Mouse (Mus musculus) limb, embryonic 14.5 days (tissue): Measurements from ENCODE around the gene 1700012B07Rik. TPM values are rescaled to one million over a fixed set of nuclear protein-coding genes. Genes with fewer than 3 reads are reported as not detected.
A peak's percentile ranks its signal among the peaks of the same experiment; 100 is the strongest.

ENCODE experiments used
- ATAC-seq: fragments of 200-750 bp; cut with Nextera tagmentation; 2 replicates; pipeline ENCODE4 v1.8.0; 2017; ENCODE audit warnings: low read depth, moderate number of reproducible peaks, moderate TSS enrichment; ENCODE audit not compliant: low FRiP score
- DNase-seq: peaks from one replicate; pipeline ENCODE4 v3.0.0-alpha.2; 2015; ENCODE audit warnings: low spot score
- H3K27ac ChIP-seq: fragments of 300-500 bp; sonication (generic); replicated peaks from 2 replicates; pipeline ENCODE4 v1.5.1; 2014; ENCODE audit warnings: low read depth, mild to moderate bottlenecking, low read length, moderate library complexity, mixed read lengths
- H3K27me3 ChIP-seq: fragments of 300-500 bp; sonication (generic); 2 replicates; pipeline ENCODE4 v1.6.1; 2014; ENCODE audit warnings: low read length, mixed read lengths; ENCODE audit not compliant: control insufficient read depth, insufficient read depth
- H3K36me3 ChIP-seq: fragments of 300-500 bp; sonication (generic); 2 replicates; pipeline ENCODE4 v1.6.1; 2014; ENCODE audit warnings: mild to moderate bottlenecking, low read length, moderate library complexity, mixed read lengths; ENCODE audit not compliant: control insufficient read depth, insufficient read depth
- H3K4me1 ChIP-seq: fragments of 300-500 bp; sonication (generic); 2 replicates; pipeline ENCODE4 v1.6.1; 2014; ENCODE audit warnings: antibody characterized with exemption, low read length, mixed read lengths; ENCODE audit not compliant: control insufficient read depth, insufficient read depth
- H3K4me2 ChIP-seq: fragments of 300-500 bp; sonication (generic); replicated peaks from 2 replicates; pipeline ENCODE4 v1.6.1; 2014; ENCODE audit warnings: low read depth, mild to moderate bottlenecking, low read length, moderate library complexity; ENCODE audit not compliant: severe bottlenecking
- H3K4me3 ChIP-seq: fragments of 300-500 bp; sonication (generic); replicated peaks from 2 replicates; pipeline ENCODE4 v1.5.1; 2014; ENCODE audit warnings: low read length
- H3K9ac ChIP-seq: fragments of 300-500 bp; sonication (generic); 2 replicates; pipeline ENCODE4 v1.6.1; 2014; ENCODE audit warnings: mild to moderate bottlenecking, low read depth, low read length, moderate library complexity; ENCODE audit not compliant: severe bottlenecking
- H3K9me3 ChIP-seq: fragments of 300-500 bp; sonication (generic); 2 replicates; pipeline ENCODE4 v1.6.1; 2016; ENCODE audit warnings: low read length; ENCODE audit not compliant: control insufficient read depth
- POLR2A ChIP-seq: fragments of 200-500 bp; IDR thresholded peaks from 2 replicates; pipeline ENCODE4 v1.8.0; 2012; ENCODE audit warnings: inconsistent platforms, mild to moderate bottlenecking, moderate library complexity, borderline replicate concordance; ENCODE audit not compliant: insufficient read depth, insufficient read length; ENCODE audit errors: extremely low read depth
- WGBS: fragments of 180-500 bp; shearing (Covaris S2); extraction: QIAGEN DNeasy Blood & Tissue Kit; methylation state at CpG from one replicate; pipeline ENCODE4 v1.1.7; 2014; 5-methylcytosine and 5-hydroxymethylcytosine counted together
- polyA plus RNA-seq, 2 experiments: library from polyadenylated mRNA; depleted of rRNA in 1 of 2; stranded (reverse) in 1 of 2; unstranded in 1 of 2; fragments of >200 nt; fragmentation: Nextera tagmentation in 1 of 2; extraction: Ambion mirVana in 1 of 2; gene quantifications; 2 replicates each; pipeline versions ENCODE4 v1.2.1 to v1.2.3; 2012 to 2014

Gene 1700012B07Rik
- polyA plus RNA-seq, 2 experiments, result not detected

GRCm38 (mm10) chr11:109859939-109860469, 32.2 kb upstream of the 1700012B07Rik start:
- peak; percentile 16; the same call in 1 of the 2 replicates for ATAC-seq
- H3K27ac ChIP-seq, result peak overlapping the region; percentile 35; the same call in 1 of the 2 replicates
- H3K36me3 ChIP-seq, result no peaks in the 10 kb centered on the region
- no peaks in the 10 kb centered on the region for H3K9me3 ChIP-seq
- 44% methylated on average over 14 of the region's 14 CpGs for WGBS
- peak overlapping the region; percentile 52 for H3K4me2 ChIP-seq
- no peak for DNase-seq
- H3K27me3 ChIP-seq, result no peaks in the 10 kb centered on the region
- H3K9ac ChIP-seq, result peak overlapping the region; percentile 32; the same call in 1 of the 2 replicates
- peak overlapping the region; percentile 17 for H3K4me3 ChIP-seq
- TF ChIP-seq POLR2A, result no peak
- no peaks in the 10 kb centered on the region for H3K4me1 ChIP-seq

DNA sequence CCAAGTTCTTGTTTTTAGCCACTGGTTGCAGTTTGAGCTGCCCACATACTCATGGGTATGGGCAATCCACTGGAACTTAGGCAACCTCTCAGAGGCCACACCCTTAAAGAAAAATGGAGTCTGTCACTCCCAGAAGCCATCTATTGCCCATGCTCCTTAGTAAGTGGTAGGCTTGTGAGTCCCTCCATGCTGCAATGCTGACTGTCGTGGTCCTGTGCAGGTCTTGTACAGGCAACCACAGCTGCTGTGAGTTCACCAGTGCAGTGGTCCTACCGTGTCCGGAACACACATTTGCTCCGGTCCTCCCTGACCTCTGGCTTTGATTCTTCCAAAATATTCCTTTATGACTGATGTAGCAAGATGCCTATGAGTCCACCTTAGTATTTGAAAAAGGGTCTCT, 31.6 kb upstream of the 1700012B07Rik start:
- H3K4me1 ChIP-seq, result no peaks in the 10 kb centered on the region
- no peaks in the 10 kb centered on the region for H3K9me3 ChIP-seq
- no peak for DNase-seq
- 92% methylated on average over 4 of the region's 4 CpGs for WGBS
- H3K4me2 ChIP-seq, result no peak overlapping the region
- H3K36me3 ChIP-seq, result no peaks in the 10 kb centered on the region
- no peak overlapping the region for H3K9ac ChIP-seq
- no peak for TF ChIP-seq POLR2A
- no peak for ATAC-seq
- no peaks in the 10 kb centered on the region for H3K27me3 ChIP-seq
- H3K4me3 ChIP-seq, result no peak overlapping the region
- no peak overlapping the region for H3K27ac ChIP-seq

DNA sequence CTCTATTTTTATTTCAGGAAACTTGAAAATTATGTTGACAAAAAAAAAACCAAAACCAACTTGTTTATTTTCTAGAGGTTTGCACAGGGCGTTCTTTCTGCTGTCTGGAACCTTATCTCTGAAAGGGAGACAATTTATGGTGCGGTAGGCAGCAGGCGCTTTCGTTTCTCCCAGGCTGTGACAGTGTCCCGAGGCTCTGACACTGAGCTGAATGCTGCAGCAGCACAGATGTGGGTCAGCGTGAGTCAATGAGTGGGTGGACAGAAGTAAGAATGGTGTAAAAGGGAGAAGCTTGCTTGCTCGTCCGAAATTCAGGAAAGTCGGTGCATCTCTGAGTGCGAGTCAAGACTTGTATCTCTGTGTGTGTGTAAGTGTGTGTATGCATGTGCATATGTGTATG, 29.2 kb upstream of the 1700012B07Rik start:
- no peak for TF ChIP-seq POLR2A
- Histone ChIP-seq H3K4me1 (peaks cover 4% of the 10 kb centered on the region; the same call in 1 of the 2 replicates), H3K27ac (no peak overlapping the region), H3K9ac (no peak overlapping the region), H3K36me3 (no peaks in the 10 kb centered on the region), H3K9me3 (no peaks in the 10 kb centered on the region), H3K4me3 (no peak overlapping the region), H3K4me2 (no peak overlapping the region), H3K27me3 (no peaks in the 10 kb centered on the region)
- no peak for ATAC-seq
- DNase-seq, result no peak
- WGBS, result 72% methylated on average over 10 of the region's 10 CpGs

DNA sequence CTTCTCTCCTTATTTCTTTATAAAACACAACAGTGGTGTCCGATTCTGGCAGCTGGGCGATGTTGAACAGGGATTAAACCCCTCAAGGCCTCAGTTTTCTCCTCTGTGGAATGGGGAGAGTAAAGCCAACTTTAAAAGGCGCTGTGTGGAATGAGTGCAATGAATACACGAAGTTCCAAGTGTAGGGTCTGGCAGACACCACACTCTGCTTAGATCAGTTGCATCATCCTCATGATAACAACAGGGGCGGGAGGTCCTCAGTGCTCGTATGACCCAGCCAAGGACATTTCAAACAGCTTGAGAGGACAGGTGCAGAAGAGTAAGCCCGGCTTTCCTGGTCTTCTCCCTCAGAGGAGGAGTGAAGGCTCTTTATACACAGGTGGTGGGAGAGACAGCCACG, 26.2 kb upstream of the 1700012B07Rik start:
- H3K4me3 ChIP-seq, result no peak overlapping the region
- no peak for DNase-seq
- WGBS, result 84% methylated on average over 8 of the region's 8 CpGs
- TF ChIP-seq POLR2A, result no peak
- no peaks in the 10 kb centered on the region for H3K36me3 ChIP-seq
- H3K27me3 ChIP-seq, result no peaks in the 10 kb centered on the region
- H3K9me3 ChIP-seq, result no peaks in the 10 kb centered on the region
- no peak overlapping the region for H3K9ac ChIP-seq
- H3K27ac ChIP-seq, result no peak overlapping the region
- H3K4me1 ChIP-seq, result peaks cover 4% of the 10 kb centered on the region; the same call in 1 of the 2 replicates
- no peak for ATAC-seq
- H3K4me2 ChIP-seq, result no peak overlapping the region

GRCm38 (mm10) chr11:109853228-109853966, 25.6 kb upstream of the 1700012B07Rik start:
- WGBS, result 51% methylated on average over 17 of the region's 17 CpGs
- H3K27me3 ChIP-seq, result no peaks in the 10 kb centered on the region
- H3K9ac ChIP-seq, result no peak overlapping the region
- H3K36me3 ChIP-seq, result no peaks in the 10 kb centered on the region
- peak overlapping the region; percentile 20 for H3K4me2 ChIP-seq
- no peak overlapping the region; the same call in 1 of the 2 replicates for H3K27ac ChIP-seq
- no peak for TF ChIP-seq POLR2A
- H3K9me3 ChIP-seq, result no peaks in the 10 kb centered on the region
- H3K4me1 ChIP-seq, result peaks cover 4% of the 10 kb centered on the region; the same call in 1 of the 2 replicates
- DNase-seq (peak; percentile 7), ATAC-seq (no peak)
- H3K4me3 ChIP-seq, result no peak overlapping the region
